Mouse (Mus musculus): ENCODE measurements around the gene Il22ra1. TPM values are rescaled to one million over a fixed set of nuclear protein-coding genes. Genes with fewer than 3 reads are reported as not detected.

Gene Il22ra1
- total and polyA plus RNA-seq, 2 experiments from 2014 or later, result 0.84 TPM; not detected in 1

- Histone ChIP-seq H3K36me3 (ENCODE audit: insufficient read depth, low read length) (no peaks in the 10 kb centered on the region), H3K4me1 (ENCODE audit: insufficient read depth, low read length) (no peaks in the 10 kb centered on the region), H3K9ac (replicated peaks; ENCODE audit: low read length) (no peak overlapping the region), H3K27ac (no peak overlapping the region), H3K9me3 (ENCODE audit: low read length) (0 out of 2 replicates have a peak, but pooled peaks cover 6% of the 10 kb centered on the region), H3K27me3 (ENCODE audit: insufficient read depth, low read length) (no peaks in the 10 kb centered on the region), H3K4me3 (ENCODE audit: low read length) (no peak overlapping the region), H3K4me2 (ENCODE audit: low read depth, low read length) (no peak overlapping the region)
- ATAC-seq (no peak), DNase-seq (ENCODE audit: low spot score) (no peak)
- TF ChIP-seq CTCF (IDR thresholded peaks at IDR 0.05; ENCODE audit: low read depth), result no peak
- WGBS, result 33% methylated on average over 6 of the region's 6 CpGs
These were observed 30.9 kb downstream of the Il22ra1 start for GRCm38 (mm10) chr4:135758825-135759224.

- Histone ChIP-seq H3K27ac (no peak within 1 kb of the TSS), H3K9me3 (ENCODE audit: low read length) (0 out of 2 replicates have a peak, but pooled peaks cover 2% of the 10 kb centered on the region), H3K27me3 (ENCODE audit: insufficient read depth, low read length) (no peaks in the 10 kb centered on the region), H3K4me3 (ENCODE audit: low read length) (no peak within 1 kb of the TSS), H3K4me1 (ENCODE audit: insufficient read depth, low read length) (no peaks in the 10 kb centered on the region), H3K36me3 (ENCODE audit: insufficient read depth, low read length) (no peaks in the 10 kb centered on the region), H3K9ac (replicated peaks; ENCODE audit: low read length) (no peak within 1 kb of the TSS), H3K4me2 (ENCODE audit: low read depth, low read length) (no peak within 1 kb of the TSS)
- DNase-seq (ENCODE audit: low spot score) (no peak), ATAC-seq (no peak)
- 54% methylated on average over 10 of the region's 10 CpGs for WGBS
- TF ChIP-seq CTCF (IDR thresholded peaks at IDR 0.05; ENCODE audit: low read depth), result no peak
These were observed 31.5 kb downstream of the Il22ra1 start, which contains the start of gene Myom3 for GRCm38 (mm10) chr4:135759356-135759976. TSS of gene Myom3 (plus strand) at chr4:135759715.

GRCm38 (mm10) chr4:135761048-135761447 is 33.1 kb downstream of the Il22ra1 start:
- WGBS, result 70% methylated on average over 8 of the region's 8 CpGs
- no peak for ATAC-seq
- no peaks in the 10 kb centered on the region for H3K9me3 ChIP-seq (ENCODE audit: low read length)
- H3K4me3 ChIP-seq (ENCODE audit: low read length), result no peak overlapping the region
- no peak overlapping the region for H3K9ac ChIP-seq (replicated peaks; ENCODE audit: low read length)
- no peaks in the 10 kb centered on the region for H3K36me3 ChIP-seq (ENCODE audit: insufficient read depth, low read length)
- no peak overlapping the region for H3K27ac ChIP-seq
- TF ChIP-seq CTCF (IDR thresholded peaks at IDR 0.05; ENCODE audit: low read depth), result no peak
- no peak overlapping the region for H3K4me2 ChIP-seq (ENCODE audit: low read depth, low read length)
- H3K4me1 ChIP-seq (ENCODE audit: insufficient read depth, low read length), result no peaks in the 10 kb centered on the region
- H3K27me3 ChIP-seq (ENCODE audit: insufficient read depth, low read length), result no peaks in the 10 kb centered on the region
- DNase-seq (ENCODE audit: low spot score), result no peak

GRCm38 (mm10) chr4:135761569-135761968 is 33.6 kb downstream of the Il22ra1 start:
- Histone ChIP-seq H3K27ac (no peak overlapping the region), H3K4me3 (ENCODE audit: low read length) (no peak overlapping the region), H3K36me3 (ENCODE audit: insufficient read depth, low read length) (no peaks in the 10 kb centered on the region), H3K4me1 (ENCODE audit: insufficient read depth, low read length) (no peaks in the 10 kb centered on the region), H3K9me3 (ENCODE audit: low read length) (no peaks in the 10 kb centered on the region), H3K9ac (replicated peaks; ENCODE audit: low read length) (no peak overlapping the region), H3K27me3 (ENCODE audit: insufficient read depth, low read length) (no peaks in the 10 kb centered on the region), H3K4me2 (ENCODE audit: low read depth, low read length) (no peak overlapping the region)
- no peak for TF ChIP-seq CTCF (IDR thresholded peaks at IDR 0.05; ENCODE audit: low read depth)
- DNase-seq (ENCODE audit: low spot score) (no peak), ATAC-seq (no peak)
- 82% methylated on average over 7 of the region's 7 CpGs for WGBS

- ATAC-seq (peak; percentile 80), DNase-seq (ENCODE audit: low spot score) (peak; percentile 70)
- TF ChIP-seq CTCF (IDR thresholded peaks at IDR 0.05; ENCODE audit: low read depth), result no peak
- Histone ChIP-seq H3K27me3 (ENCODE audit: insufficient read depth, low read length) (no peaks in the 10 kb centered on the region), H3K4me1 (ENCODE audit: insufficient read depth, low read length) (no peaks in the 10 kb centered on the region), H3K4me2 (ENCODE audit: low read depth, low read length) (peak overlapping the region; percentile 57), H3K36me3 (ENCODE audit: insufficient read depth, low read length) (no peaks in the 10 kb centered on the region), H3K9ac (replicated peaks; ENCODE audit: low read length) (no peak overlapping the region), H3K9me3 (ENCODE audit: low read length) (no peaks in the 10 kb centered on the region), H3K4me3 (ENCODE audit: low read length) (peak overlapping the region; percentile 19), H3K27ac (no peak overlapping the region)
- WGBS, result 11% methylated on average over 19 of the region's 19 CpGs
These were observed 34.4 kb downstream of the Il22ra1 start for GRCm38 (mm10) chr4:135762251-135762906.

- Histone ChIP-seq H3K4me1 (ENCODE audit: insufficient read depth, low read length) (no peaks in the 10 kb centered on the region), H3K9me3 (ENCODE audit: low read length) (no peaks in the 10 kb centered on the region), H3K36me3 (ENCODE audit: insufficient read depth, low read length) (no peaks in the 10 kb centered on the region), H3K4me3 (ENCODE audit: low read length) (no peak overlapping the region), H3K4me2 (ENCODE audit: low read depth, low read length) (no peak overlapping the region), H3K9ac (replicated peaks; ENCODE audit: low read length) (no peak overlapping the region), H3K27me3 (ENCODE audit: insufficient read depth, low read length) (no peaks in the 10 kb centered on the region), H3K27ac (no peak overlapping the region)
- 90% methylated on average over 11 of the region's 13 CpGs for WGBS
- no peak for DNase-seq (ENCODE audit: low spot score)
- TF ChIP-seq CTCF (IDR thresholded peaks at IDR 0.05; ENCODE audit: low read depth), result no peak
- ATAC-seq, result no peak
These were observed 36.7 kb downstream of the Il22ra1 start for GRCm38 (mm10) chr4:135764700-135765099.

- Histone ChIP-seq H3K27me3 (ENCODE audit: insufficient read depth, low read length) (no peaks in the 10 kb centered on the region), H3K27ac (no peak overlapping the region), H3K36me3 (ENCODE audit: insufficient read depth, low read length) (no peaks in the 10 kb centered on the region), H3K9me3 (ENCODE audit: low read length) (no peaks in the 10 kb centered on the region), H3K4me3 (ENCODE audit: low read length) (no peak overlapping the region), H3K4me1 (ENCODE audit: insufficient read depth, low read length) (no peaks in the 10 kb centered on the region), H3K4me2 (ENCODE audit: low read depth, low read length) (no peak overlapping the region), H3K9ac (replicated peaks; ENCODE audit: low read length) (no peak overlapping the region)
- ATAC-seq (no peak), DNase-seq (ENCODE audit: low spot score) (no peak)
- no peak for TF ChIP-seq CTCF (IDR thresholded peaks at IDR 0.05; ENCODE audit: low read depth)
- 74% methylated on average over 8 of the region's 8 CpGs for WGBS
These were observed 37.7 kb downstream of the Il22ra1 start for GRCm38 (mm10) chr4:135765707-135766106.
